Mouse (Mus musculus) T-cell, adult 2 months (primary cell): ENCODE data around the gene Atg2a.

Experiments
- DNase-seq: peaks from one replicate; pipeline ENCODE4 v3.0.0; 2022; ENCODE audit warnings: low spot score

The Atg2a gene

GRCm38 (mm10) chr19:6247526-6248300 lies 6.2 kb downstream of the Atg2a start:
- no peak for DNase-seq

DNA sequence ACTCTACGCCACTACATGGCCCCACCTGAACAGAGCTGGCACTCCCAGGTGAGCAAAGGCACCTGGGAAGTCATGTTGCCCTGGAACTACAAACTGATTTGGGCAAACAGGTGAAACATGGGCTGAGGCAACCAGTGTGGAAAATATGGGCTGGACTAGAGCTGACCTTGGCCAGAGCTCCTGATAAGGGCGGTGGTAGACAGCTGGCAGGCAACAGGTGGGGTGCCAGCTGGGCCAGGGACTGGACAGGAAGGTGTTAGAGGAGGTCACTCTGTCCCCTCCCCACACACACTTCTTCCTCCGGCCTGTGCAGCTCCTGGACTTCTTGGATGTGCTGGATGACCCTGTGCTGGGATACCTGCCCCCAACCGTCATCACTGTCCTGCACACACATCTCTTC lies 11.6 kb downstream of the Atg2a start:
- no peak for DNase-seq

DNA sequence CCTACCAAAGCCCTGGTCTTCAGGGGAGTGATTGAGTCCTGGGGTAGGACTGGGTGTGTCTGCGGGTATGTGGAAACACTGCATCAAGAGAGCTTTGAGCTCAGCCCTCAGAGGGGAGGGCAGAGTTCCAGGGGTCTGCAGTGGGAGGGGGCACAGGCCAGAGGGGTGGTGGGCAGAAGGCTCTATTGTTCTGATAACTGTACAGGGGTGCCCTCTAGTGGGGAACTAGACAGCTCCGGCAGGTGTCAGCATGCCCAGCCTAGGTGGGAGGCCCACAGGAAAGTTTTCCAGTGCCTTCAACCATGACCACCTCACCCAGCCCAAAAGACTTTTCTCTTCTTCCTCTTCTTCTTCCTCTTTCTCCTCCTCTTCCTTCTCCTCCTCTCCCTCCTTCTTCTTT lies 19.0 kb downstream of the Atg2a start:
- DNase-seq = no peak

DNA sequence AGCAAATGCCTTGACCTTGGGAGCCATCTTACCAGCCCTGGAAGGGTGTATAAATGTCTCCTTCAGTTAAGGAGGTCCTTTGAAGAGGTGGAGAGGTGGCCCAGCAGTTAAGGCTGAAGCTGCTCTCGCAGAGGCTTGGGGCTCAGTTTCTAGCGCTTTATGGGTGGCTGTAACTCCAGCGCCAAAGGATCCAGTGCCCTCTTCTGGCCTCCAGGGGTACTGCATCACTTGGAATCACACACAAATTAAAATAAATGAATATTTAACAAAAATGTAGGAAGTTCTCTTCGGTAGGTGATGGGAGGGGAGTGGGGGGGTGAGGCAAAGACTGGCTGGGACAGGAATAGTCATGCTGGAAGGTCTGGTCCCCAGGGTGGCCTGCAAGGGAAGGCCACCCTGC lies 19.5 kb downstream of the Atg2a start:
- no peak for DNase-seq

DNA sequence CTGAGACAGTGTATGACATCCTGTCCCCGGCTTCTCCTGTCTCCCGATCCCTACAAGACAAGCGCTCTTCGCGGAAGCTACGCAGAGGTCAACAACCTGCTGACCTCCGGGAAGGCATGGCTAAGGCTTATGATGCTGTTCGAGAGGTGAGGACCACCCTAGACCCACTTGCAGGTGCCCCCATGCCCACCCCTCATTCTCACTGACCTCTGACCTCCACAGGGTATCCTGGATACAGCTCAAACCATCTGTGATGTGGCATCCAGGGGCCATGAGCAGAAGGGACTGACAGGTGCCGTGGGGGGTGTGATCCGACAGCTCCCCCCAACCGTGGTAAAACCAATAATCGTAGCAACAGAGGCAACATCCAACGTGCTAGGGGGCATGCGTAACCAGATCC lies 19.9 kb downstream of the Atg2a start:
- DNase-seq = no peak

DNA sequence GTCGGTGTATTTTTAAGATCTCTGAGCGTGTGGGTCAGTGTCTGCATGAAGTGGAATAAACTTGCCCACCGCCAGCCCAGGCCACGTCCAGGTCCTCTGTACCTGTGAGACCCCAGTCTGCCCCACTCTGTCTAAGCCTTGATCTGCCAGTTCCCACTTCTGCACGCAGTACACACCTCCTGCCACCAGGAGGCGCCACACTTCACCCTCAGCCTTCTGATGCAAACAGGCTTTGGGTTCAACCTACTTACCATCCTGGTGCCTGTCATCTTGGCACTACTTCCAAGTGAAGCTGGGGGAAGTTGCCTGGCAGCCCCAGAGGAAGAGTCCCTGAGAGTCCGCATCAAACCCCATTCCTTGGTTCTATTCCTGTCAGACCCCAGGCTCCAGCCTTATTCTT lies 20.8 kb downstream of the Atg2a start:
- peak; percentile 74 for DNase-seq

DNA sequence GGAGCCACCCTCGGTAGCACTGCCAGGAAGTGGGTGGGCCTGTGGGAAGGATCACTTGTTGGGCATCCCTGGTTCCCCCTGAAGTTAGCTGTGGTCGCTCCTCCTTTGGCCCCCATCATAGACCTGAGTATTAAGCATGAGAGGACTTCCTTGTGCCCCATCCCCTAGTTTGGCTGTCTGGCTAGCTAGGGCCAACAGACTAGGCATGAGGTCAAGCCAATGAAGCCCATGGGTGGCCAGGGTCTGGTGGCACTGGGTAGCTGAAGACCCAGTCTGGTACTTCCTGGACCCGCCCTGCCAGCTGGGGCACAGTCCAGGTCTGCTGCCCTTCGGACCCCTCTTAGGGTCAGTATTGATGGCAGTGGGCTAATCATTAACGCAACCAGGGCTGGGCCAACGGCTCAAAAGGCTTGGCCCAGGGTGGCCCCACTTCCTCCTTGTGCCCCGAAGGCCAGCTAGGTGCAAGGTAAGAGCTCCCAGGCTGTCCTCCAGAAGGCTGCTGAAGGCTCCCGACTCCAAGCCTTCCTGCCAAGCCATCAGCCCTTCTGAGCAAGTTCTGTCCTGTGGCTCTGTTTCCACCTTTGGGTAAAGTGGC lies 21.5 kb downstream of the Atg2a start:
- no peak for DNase-seq

DNA sequence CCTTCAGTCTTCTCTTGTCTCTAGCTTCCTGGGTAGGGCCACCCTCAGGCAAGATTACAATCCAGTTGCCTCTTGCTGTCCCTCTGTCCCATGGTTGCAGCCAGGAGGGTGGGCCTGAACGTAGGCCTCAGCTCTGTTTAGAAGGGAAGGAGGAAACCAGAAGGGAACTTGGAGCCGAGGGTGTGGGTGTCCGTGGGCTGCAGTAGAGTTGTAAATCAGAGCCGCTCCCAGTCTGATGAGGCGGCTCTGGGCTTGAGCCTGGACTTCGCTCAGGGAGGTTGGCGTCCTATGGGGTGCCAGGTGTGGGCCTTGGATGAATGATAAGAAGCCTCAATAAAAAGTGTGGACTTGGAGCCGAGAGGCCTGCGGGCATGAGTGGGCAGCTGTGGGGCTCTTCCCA lies 22.7 kb downstream of the Atg2a start:
- no peak for DNase-seq

GRCm38 (mm10) chr19:6264945-6265344 lies 23.5 kb downstream of the Atg2a start:
- DNase-seq = no peak

- DNase-seq = no peak
Measured at GRCm38 (mm10) chr19:6265727-6266182, 24.3 kb downstream of the Atg2a start.

DNA sequence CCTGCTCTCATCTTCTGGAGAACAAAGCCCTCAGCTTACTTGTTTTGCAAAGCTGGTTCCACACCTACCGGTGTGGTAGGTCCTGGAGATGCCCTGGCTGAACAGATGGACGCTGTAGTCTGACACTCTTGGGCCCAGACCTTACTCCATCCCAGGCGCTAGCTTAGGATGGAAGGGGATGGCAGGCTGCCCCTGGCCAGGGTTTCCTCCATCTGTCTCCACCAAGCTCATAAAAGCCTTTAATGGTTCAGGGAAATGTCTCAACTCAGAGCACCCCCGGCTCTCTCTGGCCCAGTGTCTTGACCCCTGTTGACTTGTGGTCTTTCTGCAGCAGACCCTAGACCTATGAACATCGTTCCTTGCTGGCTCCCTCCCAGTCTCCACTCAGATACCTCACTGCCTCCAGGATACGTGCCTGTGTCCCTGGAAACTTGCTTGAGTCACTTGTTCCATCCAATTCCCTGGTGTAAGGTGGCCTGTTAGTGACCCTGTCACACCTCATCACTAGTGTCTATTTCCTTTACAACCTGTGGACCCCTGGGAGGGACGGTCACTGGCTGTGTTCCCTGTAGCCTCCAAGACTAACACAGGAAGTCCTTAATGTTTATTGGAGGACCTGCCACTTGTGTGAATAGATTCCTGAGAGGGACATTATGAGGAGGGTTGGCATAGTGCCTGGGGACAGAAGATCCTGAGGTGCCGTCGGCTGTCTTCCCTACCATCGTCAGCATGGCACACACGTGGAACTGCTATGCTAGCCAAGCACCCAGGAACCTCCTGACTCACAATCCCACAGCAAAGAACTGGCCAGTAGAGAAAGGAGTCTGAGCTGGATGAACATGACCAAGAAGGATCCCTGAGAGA lies 26.1 kb downstream of the Atg2a start:
- no peak for DNase-seq

DNA sequence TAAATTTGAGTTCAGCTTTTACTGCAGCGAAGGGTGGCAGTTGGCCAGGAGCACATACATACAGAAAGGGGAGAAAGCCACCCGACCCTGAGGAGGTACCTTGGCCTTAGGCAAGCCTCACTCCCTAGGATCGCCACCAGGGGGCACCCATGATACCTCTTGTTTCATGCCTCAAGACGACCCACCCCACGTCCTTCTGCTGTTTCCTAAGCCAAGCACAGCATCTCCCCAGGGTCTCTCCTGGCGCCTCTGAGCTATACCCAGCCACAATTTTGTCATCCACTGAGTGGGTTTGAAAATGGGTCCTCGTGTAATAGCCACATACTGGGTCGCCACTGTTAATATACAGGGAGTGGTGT lies 26.7 kb downstream of the Atg2a start:
- peak; percentile 85 for DNase-seq

GRCm38 (mm10) chr19:6268670-6269132 lies 27.2 kb downstream of the Atg2a start:
- DNase-seq = no peak

GRCm38 (mm10) chr19:6269798-6270475 lies 28.5 kb downstream of the Atg2a start:
- no peak for DNase-seq

- no peak for DNase-seq
Measured at GRCm38 (mm10) chr19:6270661-6271060, 29.2 kb downstream of the Atg2a start.

DNA sequence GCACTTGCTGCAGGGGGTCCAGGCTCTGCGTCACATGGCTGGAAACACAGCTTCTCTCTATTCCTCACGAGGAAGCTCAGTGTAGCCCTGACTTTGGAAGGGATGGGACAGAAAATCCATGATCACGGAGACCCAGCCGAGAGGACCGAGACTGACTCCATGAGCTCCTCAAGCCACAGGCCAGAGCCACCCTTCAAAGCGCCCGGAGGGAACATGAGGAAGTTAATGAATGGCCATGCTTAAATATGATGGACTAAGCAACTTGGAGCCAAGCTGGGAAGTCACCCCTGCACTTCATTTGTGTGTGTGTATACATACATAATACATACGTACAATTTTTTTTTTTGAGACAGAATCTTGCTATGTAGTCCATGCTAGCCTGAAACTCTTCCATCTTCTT lies 29.7 kb downstream of the Atg2a start:
- no peak for DNase-seq

DNA sequence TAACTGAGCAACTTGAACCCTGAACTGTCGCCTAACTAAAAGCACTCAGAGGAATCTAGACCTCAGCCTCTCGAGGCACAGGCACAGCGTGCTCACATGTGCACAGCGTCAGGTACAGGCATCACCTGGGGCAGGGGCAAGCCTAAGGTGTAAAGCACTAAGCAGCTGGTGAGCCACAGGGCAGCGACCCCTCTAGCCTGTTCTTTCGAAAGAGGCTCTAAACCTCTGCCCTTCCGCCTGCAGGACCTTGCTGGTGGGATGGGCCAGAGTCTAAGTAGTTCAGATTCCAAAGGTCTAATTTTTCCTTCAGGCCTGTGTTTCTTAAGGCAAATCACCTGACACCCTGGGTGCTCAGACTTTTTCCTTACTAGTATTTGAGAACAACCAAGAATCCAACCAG lies 30.6 kb downstream of the Atg2a start:
- DNase-seq = no peak

- no peak for DNase-seq
Measured at GRCm38 (mm10) chr19:6272738-6273137, 31.3 kb downstream of the Atg2a start.

DNA sequence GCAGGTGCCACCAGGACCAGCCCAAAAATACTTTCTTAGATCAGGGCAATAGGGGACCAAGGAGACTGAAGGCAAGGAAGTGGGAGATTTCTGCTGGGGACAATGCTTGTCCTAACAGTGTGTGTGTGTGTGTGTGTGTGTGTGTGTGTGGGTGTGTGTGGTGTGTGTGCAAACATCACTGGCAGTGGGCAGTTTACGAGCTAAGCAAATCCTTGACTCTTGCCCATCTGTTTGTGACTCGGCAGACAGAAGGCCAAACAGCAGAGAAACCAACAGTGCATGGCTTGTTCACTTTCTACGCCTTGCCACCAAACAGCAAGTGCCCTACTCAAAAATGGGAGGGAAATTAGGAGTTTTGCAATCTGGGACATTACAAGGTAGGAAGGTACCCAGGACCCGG lies 32.1 kb downstream of the Atg2a start:
- no peak for DNase-seq

- DNase-seq = no peak
Measured at GRCm38 (mm10) chr19:6273998-6274608, 32.6 kb downstream of the Atg2a start.

- peak; percentile 75 for DNase-seq
Measured at GRCm38 (mm10) chr19:6275740-6276389, 34.4 kb downstream of the Atg2a start.
